ENCODE assay signal across 11 mouse cellular contexts in the genomic region with DNA sequence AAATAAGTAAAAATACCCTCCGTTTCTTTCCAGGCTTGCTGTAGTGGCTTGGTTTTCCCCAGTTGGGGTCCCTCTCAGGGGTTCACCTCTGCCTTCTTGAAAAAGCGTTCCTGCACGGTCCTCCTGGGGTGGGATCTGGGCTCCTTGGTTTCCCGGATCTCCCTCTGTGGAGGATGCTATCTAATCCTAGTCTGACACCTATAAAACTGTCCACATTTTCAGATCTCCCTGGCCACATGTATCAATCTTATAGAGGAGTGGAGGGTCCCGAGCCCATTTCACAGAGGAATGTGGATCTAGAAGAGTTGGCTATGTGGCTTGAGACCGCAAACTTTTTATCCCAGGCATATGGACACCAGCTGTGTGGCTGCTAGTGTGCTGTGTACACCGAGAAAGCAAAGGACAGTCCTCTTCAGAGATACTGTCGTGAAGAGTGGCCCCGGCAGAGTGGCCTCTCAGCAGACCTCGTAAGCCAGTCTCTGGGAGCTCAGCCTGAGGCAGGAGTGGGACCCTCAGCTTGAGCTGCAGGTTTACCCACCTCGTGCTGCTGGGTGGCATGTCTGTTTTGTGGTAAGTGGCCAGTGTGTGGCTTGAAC. TPM values are rescaled to one million over a fixed set of nuclear protein-coding genes. Genes with fewer than 3 reads are reported as not detected.
A peak's percentile ranks its signal among the peaks of the same experiment; 100 is the strongest.
DNase-seq lines count a peak whose midpoint lies in the region; ATAC-seq and TF ChIP-seq lines count a peak whose summit lies in the region.
"Had no signal": no experiment of that assay in that cellular context is flagged by ENCODE, and none has a peak within 500 bp of the region (broad histone marks: within the 10 kb centered on the region; RNA-seq: fewer than 3 reads in every experiment).

No protein-coding gene starts in this region.

- H3K79me2 ChIP-seq in MEL (ENCODE audit: control insufficient read depth, insufficient read depth, low read length, poor library complexity): peaks cover 83% of the 10 kb centered on the region

- no peaks in the 10 kb centered on the region for H3K27me3 ChIP-seq in MEL (ENCODE audit: control insufficient read depth in 1 of 2, insufficient read depth in 2 of 2, low read length in 2 of 2)
- no peaks in the 10 kb centered on the region for H3K27me3 ChIP-seq in hindbrain, embryonic 14.5 days (ENCODE audit: control insufficient read depth, insufficient read depth, low read length)
- peaks cover 89% of the 10 kb centered on the region for H3K27me3 ChIP-seq in midbrain, embryonic 10.5 days (ENCODE audit: low read depth, poor library complexity, severe bottlenecking)

- no peak overlapping the region for H3K27ac ChIP-seq in MEL (ENCODE audit: control insufficient read depth, low read depth, low read length)
- H3K27ac ChIP-seq in hindbrain, embryonic 14.5 days: peak overlapping the region; percentile 97
- H3K27ac ChIP-seq in midbrain, embryonic 10.5 days (replicated peaks): peak overlapping the region; percentile 33; the same call in 1 of the 2 replicates

- TF ChIP-seq CTCF in MEL (IDR thresholded peaks at IDR 0.05 in 2 of 3, conservative IDR thresholded peaks at IDR 0.05 in 1 of 3; ENCODE audit: control insufficient read depth in 1 of 3, insufficient read depth in 1 of 3, low read depth in 2 of 3, low read length in 3 of 3, poor library complexity in 1 of 3, severe bottlenecking in 1 of 3): no peak

- intact Hi-C loops in heart, postnatal 36 days (cut with DNase I): loop anchor here (2.0 to 5.0 kb wide), 4 partner anchors 35 to 182 kb away; partner anchors contain the start of gene Acsf3

- peak; percentile 90 for DNase-seq in heart, adult 11 months
- DNase-seq in heart, postnatal 36 days: no peak
- DNase-seq in MEL (ENCODE audit: low read depth, low spot score): no peak
- no peak for DNase-seq in hindbrain, embryonic 14.5 days (ENCODE audit: low spot score)
- DNase-seq in midbrain, embryonic 10.5 days (ENCODE audit: low spot score): no peak
- DNase-seq in B cell, adult 2 months: no peak
- no peak for DNase-seq in layer of hippocampus, postnatal 14 days (ENCODE audit: low spot score in 2 of 2)

- peaks cover 4 to 13% of the 10 kb centered on the region in 2 experiments; a peak in 3 of 4 replicates for H3K4me1 ChIP-seq in MEL (ENCODE audit: control insufficient read depth in 1 of 2, insufficient read depth in 2 of 2, low read length in 2 of 2)
- peaks cover 40% of the 10 kb centered on the region for H3K4me1 ChIP-seq in hindbrain, embryonic 14.5 days (replicated peaks; ENCODE audit: control insufficient read depth, insufficient read depth, low read length)
- peaks cover 57% of the 10 kb centered on the region for H3K4me1 ChIP-seq in midbrain, embryonic 10.5 days

- no peak for ATAC-seq in hindbrain, embryonic 14.5 days (ENCODE audit: low FRiP score)
- ATAC-seq in frontal cortex, adult (ENCODE audit: low TSS enrichment): no peak

- H3K36me3 ChIP-seq in MEL (ENCODE audit: control insufficient read depth in 1 of 2, insufficient read depth in 2 of 2, low read length in 2 of 2): peaks cover 18 to 43% of the 10 kb centered on the region in 2 experiments
- no peaks in the 10 kb centered on the region for H3K36me3 ChIP-seq in hindbrain, embryonic 14.5 days (replicated peaks; ENCODE audit: control insufficient read depth, insufficient read depth)
- no peaks in the 10 kb centered on the region for H3K36me3 ChIP-seq in midbrain, embryonic 10.5 days

- TF ChIP-seq POLR2A in MEL (IDR thresholded peaks at IDR 0.05; ENCODE audit: control insufficient read depth in 1 of 2, insufficient read depth in 1 of 2, low read depth in 1 of 2, low read length in 2 of 2, poor library complexity in 1 of 2): no peak; a peak in 1 of 4 replicates

- H3K9me3 ChIP-seq in MEL (replicated peaks; ENCODE audit: insufficient read depth, low read length): no peaks in the 10 kb centered on the region
- H3K9me3 ChIP-seq in hindbrain, embryonic 14.5 days (ENCODE audit: control insufficient read depth, low read length): no peaks in the 10 kb centered on the region
- H3K9me3 ChIP-seq in midbrain, embryonic 10.5 days (replicated peaks): no peaks in the 10 kb centered on the region

- peak overlapping the region; percentile 85 for H3K4me2 ChIP-seq in hindbrain, embryonic 14.5 days (replicated peaks)

- TF ChIP-seq RAD21 in MEL (IDR thresholded peaks at IDR 0.05; ENCODE audit: low read depth, low read length): no peak

- H3K4me3 ChIP-seq in MEL (ENCODE audit: control insufficient read depth in 1 of 2, insufficient read depth in 1 of 2, low read depth in 2 of 2, low read length in 2 of 2): no peak overlapping the region
- H3K4me3 ChIP-seq in hindbrain, embryonic 14.5 days (replicated peaks; ENCODE audit: low read length): peak overlapping the region; percentile 70
- peak overlapping the region; percentile 75 for H3K4me3 ChIP-seq in midbrain, embryonic 10.5 days

- no peak for TF ChIP-seq EP300 in MEL (IDR thresholded peaks at IDR 0.05; ENCODE audit: low read depth in 1 of 2, low read length in 2 of 2)

- H3K9ac ChIP-seq in MEL (ENCODE audit: control insufficient read depth, low read depth, low read length, poor library complexity, severe bottlenecking): no peak overlapping the region
- H3K9ac ChIP-seq in hindbrain, embryonic 14.5 days: peak overlapping the region; percentile 90

- WGBS in hindbrain, embryonic 14.5 days: 24% methylated on average over 11 of the region's 11 CpGs
- 33% methylated on average over 11 of the region's 11 CpGs for WGBS in midbrain, embryonic 10.5 days

TF ChIP-seq in MEL, 35 proteins besides CTCF, POLR2A, EP300 and RAD21:
- TF ChIP-seq ZMIZ1 (IDR thresholded peaks at IDR 0.05; ENCODE audit: low read depth, low read length) (0 out of 2 replicates have a peak, but pooled peaks have one; percentile 20), ZKSCAN1 (IDR thresholded peaks at IDR 0.05; ENCODE audit: low read depth, low read length) (no peak)

RNA-seq across cellular contexts. Expression of gene Cbfa2t3, which starts 19.5 kb away (rescaled TPM):
- total RNA-seq in heart, postnatal 36 days (2021): 10 to 100 TPM; 19.7 to 23.0 TPM
- total RNA-seq in MEL (2012; rRNA removed): 10.5 and 11.1 TPM in 2 replicates
- polyA plus RNA-seq in MEL (2012; ENCODE audit: insufficient read depth in 1 of 2, insufficient read length in 2 of 2, low read depth in 1 of 2, low replicate concordance in 2 of 2, missing spikeins in 1 of 2): 100 to 1,000 TPM in 1 of 2 experiments, not detected in 1; 102 TPM
- polyA plus RNA-seq in hindbrain, embryonic 14.5 days (2014; fragmentation: Nextera tagmentation; extraction: Ambion mirVana): 22.4 and 27.7 TPM in 2 replicates
- 1.9 and 3.4 TPM in 2 replicates for polyA plus RNA-seq in midbrain, embryonic 10.5 days (2016; fragmentation: Nextera tagmentation; extraction: Ambion mirVana)
- 10 to 100 TPM; 25.1 to 28.7 TPM for total RNA-seq in layer of hippocampus, postnatal 14 days (2021)

RNA-seq across cellular contexts. Expression of gene Pabpn1l, which starts 56.9 kb away (rescaled TPM):
- not detected for total RNA-seq in heart, postnatal 36 days (2021)
- total RNA-seq in MEL (2012; rRNA removed): not detected in 2 replicates
- under 1 TPM in 1 of 2 experiments, not detected in 1; 0.15 TPM for polyA plus RNA-seq in MEL (2012; ENCODE audit: insufficient read depth in 1 of 2, insufficient read length in 2 of 2, low read depth in 1 of 2, low replicate concordance in 2 of 2, missing spikeins in 1 of 2)
- not detected in 2 replicates for polyA plus RNA-seq in hindbrain, embryonic 14.5 days (2014; fragmentation: Nextera tagmentation; extraction: Ambion mirVana)
- polyA plus RNA-seq in midbrain, embryonic 10.5 days (2016; fragmentation: Nextera tagmentation; extraction: Ambion mirVana): not detected in 2 replicates
- not detected for total RNA-seq in layer of hippocampus, postnatal 14 days (2021)
- total RNA-seq: common myeloid progenitor, adult 5-6 weeks; heart, adult 18-20 months; left cerebral cortex, postnatal 4 days had no signal

Comparison
In these comparisons a context has a peak if more than half of its experiments do, and no peak if none do; other contexts are left out.
1. H3K4me3 ChIP-seq: peak in hindbrain, embryonic 14.5 days (single experiment) and midbrain, embryonic 10.5 days (single experiment); none in MEL (0 of 2).